Mouse (Mus musculus) kidney, postnatal 10 days (tissue): ENCODE data around the gene Tmem120a.

Experiments
- DNase-seq: peaks from one replicate; pipeline ENCODE4 v3.0.0; 2021; ENCODE audit warnings: mixed read lengths

Gene Tmem120a

DNA sequence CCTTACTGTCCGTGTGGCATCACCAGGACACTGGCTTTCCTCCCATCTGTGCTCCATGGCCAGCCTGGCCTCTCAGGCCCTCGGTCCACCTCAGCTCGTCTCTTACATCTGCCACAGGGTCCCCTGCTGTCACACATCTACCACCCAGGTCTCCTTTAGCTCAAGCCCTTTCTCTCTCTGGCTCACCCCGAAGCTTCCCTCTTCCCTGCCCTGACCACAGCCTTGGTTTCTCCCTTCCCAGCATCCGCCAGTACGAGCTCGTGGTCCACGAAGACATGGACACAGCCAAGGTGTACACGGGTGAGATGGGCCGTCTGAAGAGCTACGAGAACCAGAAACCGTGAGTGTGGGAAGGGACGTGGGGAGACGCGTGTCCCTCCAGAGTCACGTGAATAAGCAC is 12.9 kb downstream of the Tmem120a start:
- DNase-seq, result no peak

DNA sequence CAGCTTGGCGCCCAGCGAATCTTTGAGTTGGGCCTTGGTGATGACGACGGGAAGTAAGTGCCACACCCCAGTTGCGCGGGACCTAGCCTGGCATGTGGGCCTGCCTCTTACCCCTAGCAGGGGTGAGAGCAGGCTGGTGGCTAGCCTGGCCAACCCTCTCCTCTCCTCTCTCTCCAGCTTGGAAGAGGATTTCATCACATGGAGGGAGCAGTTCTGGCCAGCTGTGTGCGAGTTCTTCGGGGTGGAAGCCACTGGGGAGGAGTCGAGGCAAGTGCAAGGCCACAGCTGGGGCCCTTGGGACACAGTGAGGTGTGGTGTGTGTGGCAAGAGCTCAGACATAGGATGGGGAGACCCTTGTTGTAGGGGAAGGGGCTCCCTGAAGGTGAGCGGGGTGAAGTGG is 13.3 kb downstream of the Tmem120a start:
- no peak for DNase-seq

DNA sequence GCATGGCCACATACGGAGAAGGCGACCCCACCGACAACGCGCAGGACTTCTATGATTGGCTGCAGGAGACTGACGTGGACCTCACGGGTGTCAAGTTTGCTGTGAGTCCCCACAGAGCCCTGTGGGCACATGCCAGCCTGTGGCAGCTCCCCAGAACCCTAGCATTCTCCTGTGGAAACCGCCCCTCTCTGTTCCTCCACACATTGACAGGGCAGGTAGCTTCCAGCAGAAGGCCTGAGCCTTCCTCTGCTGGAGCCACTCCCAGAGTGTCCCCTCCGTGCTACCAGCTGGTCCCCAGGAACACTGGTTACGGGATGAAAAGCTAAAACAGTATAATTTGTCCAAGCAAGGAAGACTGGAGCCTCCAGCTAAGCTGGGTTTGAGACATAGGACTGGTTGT is 14.0 kb downstream of the Tmem120a start:
- no peak for DNase-seq

DNA sequence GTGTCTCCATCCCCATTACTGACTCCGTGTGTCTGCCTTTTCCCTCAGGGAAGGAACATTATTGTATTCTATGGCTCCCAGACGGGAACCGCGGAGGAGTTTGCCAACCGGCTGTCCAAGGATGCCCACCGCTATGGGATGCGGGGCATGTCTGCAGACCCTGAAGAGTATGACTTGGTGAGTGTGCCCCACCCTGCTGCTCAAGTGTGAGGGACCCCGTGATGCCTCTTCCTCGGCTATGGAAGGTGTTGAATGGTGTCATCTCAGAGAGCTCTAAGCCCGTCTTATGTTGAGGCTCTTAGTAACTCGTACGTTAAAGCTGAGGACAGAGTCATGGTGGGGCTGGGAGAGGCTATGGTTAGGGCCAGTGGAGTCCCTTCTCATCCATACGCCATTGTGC is 14.9 kb downstream of the Tmem120a start:
- no peak for DNase-seq

DNA sequence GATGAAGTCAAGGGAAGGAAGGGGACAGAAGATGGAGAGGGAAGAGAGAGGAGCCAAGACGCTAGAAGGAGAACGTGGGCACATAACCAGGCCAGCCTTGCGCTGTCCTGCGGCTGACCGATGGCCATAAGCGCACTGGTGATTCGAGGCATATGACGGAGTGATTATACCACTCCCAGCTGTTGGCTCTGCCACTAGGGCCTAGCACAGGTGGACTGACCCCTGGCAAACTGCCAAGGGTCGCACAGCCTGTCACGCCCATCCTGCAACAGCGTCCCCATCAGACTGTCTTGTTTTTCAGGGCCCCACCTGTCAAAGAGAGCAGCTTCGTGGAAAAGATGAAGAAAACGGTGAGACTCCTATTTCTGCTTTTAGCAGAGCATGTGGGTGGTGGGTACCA is 15.9 kb downstream of the Tmem120a start:
- no peak for DNase-seq

DNA sequence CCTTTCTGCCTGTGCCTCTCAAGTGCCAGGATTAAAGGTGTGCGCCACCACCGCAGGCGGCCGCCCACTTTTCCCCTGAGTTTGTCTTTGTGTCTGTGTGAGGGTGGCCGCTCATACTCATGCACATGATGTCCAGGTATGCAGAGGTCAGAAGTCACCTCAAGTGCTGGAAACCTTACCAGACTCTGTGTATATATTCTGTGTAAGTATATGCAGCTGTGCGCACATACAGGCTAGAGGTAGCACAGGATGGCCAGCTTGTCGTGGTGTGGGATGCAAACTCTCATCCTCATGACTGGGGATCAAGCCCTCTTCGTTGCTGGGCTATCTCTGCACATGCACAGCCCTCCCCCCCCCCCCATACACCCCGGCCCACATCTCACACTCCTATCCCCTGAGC is 16.4 kb downstream of the Tmem120a start:
- DNase-seq, result no peak

DNA sequence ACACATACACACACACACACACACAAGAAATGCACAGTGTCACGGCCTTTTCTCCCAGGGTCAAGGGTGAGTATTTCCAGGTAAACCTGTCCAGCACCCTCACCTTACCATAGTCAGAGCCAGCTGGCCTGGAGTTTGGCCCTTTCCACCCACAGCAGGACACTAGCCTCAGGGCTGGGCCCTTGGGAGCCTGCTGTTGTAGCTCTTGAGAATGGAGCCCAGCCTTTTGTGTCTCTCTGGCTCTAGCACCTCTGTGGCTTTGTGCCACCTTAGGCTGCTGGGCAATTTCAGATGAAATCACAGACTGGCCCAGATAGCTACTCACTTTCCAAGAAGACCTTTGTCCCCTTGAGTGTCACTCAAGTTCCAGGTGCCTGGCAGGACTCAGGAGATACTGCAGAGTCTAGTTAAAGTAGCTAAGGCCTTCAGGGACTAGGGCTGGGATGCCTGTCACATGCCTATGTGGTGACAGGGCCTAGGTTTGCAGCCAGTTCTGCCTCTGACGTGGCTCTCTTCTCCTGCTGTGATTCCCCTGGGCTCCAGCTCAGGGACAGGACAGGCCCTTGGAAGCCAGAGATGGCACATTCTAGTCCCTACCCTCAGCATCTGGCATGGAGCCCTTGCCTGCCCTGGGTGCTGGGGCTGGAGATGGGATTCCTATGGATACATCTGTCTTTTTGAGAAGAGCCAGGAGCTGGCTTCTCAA is 17.5 kb downstream of the Tmem120a start:
- DNase-seq, result no peak

DNA sequence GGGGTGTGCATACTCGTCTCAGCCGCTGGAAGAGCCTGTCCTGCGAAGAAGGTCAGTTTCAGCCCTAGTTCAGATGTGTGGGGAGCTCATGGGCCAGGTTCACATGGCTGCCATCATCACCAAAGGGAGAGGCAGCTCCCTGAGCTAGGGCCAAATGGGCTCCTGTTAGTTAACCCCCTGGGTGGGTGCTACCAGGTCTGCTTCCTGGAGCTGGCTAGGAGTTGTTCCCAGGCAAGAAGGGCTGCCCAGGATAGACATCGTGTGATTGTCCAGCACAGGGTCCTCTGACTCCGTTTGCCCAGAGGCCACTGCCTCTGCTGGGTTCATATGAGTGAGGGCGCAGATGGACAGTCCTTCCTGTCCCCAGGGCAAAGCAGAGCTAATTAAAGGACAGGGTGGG is 18.3 kb downstream of the Tmem120a start:
- no peak for DNase-seq

DNA sequence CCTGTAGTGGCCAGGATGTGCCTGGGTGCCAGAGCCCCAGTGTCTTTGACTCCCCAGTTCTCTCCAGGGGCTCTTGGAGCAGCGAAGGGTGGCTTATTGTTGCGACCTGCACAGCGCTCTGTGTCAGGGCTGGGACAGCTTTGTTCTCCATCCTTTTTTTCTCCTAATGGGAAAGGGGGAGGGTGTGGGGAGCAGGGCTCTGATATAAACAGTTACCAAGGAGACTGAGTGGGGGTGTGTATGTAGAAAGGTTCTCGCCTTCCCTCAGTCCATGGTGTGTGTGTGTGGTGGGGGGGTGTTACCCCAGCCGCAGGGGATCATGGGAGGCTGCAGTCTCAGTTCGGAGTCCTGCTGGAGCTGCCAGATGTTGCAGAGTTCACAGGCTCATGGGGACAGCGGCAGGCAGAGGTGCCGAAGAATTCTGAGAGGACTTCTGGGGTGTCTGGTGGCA is 18.8 kb downstream of the Tmem120a start:
- peak; percentile 60 for DNase-seq

DNA sequence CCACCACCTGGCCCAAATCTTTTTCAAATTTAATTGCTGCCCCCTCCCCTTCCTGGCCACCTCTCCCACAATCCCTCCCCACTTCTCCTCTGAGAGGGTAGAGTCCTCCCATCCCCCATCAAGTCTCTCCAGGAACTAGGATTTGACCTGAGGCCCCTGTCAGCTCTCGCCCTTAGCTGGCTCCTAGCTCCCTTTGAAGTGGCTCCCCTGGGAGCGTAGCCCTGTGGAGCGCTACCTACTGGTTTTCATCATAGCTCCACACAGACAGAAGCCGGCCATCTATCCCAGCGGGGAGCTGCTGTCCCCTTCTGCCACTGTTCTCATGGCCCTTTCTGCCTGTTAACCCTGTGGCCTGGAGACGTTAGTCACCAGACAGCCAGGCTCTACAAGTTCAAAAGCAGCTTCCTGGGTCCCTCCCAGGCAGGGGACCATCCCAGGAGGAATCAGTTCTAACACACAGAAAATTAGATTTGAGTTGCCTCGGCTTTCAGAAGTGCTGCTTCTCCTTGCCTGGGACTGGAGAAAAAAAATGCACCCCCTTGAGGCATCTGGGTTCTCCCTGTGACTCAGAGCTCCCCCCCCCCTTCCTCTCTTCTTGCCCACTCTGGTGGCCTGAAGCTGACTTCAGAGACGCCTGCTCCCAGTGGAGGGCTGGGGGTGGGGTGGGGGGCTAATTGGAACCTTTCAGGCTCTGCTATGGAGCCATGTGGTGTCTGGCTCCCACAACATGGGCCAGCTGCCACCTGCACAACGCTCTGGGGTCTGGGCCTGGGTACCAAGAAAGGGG is 19.5 kb downstream of the Tmem120a start:
- DNase-seq, result peak; percentile 33

DNA sequence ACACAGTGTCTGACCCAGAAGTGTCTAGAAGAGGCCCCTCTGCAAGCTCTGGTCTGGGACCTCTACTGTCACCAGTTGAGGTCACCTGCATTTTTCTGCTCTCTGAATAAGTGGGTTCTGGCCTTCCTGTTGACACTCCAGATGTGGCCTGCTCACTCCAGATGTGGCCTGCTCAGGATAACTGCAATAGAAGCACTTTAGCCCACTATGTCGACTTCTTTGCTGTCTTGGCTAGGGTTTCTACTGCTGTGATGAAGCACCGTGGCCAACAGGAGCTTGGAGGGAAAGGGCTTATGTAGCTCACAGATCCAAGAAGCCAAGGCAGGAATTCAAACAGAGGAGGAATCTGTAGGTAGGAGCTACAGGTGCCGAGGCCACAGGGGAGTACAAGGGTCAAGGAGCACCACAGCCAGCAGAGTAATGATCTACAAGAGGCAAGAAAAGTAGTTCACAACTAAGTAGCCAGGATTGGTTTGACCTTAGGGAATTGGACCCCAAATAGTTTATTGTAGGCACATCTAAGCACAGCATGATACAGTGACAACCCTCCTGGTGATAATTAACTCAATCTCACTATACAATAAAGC is 21.0 kb downstream of the Tmem120a start:
- DNase-seq, result no peak

DNA sequence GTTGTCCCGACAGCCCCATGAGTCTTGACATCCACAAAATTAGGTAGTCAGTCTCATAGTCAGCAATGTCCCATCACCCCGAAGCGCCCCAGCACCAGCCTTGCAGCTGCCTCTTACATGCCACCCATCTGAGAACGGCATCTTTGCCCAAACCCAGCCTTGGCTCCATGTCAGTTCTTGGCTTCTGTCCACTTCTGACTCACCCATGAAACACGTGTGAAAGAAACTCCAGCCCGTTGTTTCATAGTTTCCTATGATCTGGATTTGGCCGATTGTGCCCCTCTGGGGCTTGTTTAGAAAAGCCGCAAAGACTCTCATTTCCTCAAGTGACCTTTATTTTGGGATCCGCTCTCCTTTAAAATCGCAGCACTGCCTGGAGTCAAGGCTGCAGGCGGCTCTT is 22.1 kb downstream of the Tmem120a start:
- peak; percentile 43 for DNase-seq

DNA sequence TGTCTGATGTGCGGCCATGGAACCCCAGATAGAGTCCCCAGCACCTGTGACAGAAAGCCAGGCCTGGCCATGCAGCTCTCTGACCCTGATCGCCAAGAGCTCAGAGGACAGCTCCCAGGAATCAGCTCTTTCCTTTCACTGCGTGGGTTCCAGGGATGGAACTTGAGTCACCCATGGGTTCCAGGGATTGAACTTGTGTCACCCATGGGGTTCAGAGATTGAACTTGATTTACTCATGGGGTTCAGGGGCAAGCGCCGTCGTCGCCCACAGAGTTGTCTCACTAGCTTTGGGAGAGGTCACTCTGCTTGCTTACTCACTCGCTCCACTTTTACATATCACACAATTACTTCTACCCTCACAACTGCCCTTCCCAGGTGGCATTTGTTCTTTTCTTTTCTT is 23.2 kb downstream of the Tmem120a start:
- no peak for DNase-seq

DNA sequence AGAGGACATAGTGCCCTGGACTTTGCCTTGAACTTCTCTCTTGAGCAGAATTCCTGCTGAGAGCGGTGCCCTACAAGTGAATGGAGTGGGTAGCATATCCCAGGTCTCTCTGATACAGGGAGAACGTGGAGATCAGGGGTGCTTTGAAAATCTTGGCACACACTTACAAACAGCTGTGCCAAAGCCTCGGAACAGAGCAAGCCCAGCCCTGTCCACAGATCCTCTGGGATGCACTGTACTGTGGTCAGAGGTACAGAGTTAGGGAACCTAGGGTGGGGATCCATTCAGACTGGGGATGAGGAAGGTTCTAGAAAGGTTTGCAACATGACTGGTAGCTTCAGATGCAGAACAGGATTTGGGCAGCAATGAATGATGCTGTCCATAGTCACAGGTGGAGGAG is 24.1 kb downstream of the Tmem120a start:
- DNase-seq, result no peak

DNA sequence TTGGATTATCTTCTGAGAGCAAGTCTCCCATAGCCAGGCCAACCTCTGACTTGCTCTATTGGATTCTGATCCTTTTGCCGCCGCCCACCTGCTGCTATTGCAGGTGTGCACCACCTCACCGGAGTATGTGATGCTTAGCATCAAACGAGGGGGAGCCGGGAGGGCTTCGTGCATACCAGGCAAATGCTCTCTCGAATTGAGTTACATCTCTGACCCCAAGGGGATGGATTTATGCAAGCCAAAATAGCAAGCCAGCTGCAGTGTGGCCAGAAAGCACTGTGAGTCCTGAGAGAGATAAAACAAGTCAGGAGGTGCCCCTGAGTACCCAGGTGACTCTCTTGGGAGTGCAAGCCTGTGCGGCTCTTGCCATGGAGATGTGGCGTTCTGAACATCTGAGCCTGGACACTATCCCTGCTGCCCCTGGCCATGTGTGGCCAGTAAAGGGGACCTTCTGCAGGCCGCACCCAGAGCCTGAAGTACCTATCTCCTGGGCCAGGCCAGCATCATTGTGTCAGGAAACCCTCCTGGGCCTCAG is 24.6 kb downstream of the Tmem120a start:
- no peak for DNase-seq

DNA sequence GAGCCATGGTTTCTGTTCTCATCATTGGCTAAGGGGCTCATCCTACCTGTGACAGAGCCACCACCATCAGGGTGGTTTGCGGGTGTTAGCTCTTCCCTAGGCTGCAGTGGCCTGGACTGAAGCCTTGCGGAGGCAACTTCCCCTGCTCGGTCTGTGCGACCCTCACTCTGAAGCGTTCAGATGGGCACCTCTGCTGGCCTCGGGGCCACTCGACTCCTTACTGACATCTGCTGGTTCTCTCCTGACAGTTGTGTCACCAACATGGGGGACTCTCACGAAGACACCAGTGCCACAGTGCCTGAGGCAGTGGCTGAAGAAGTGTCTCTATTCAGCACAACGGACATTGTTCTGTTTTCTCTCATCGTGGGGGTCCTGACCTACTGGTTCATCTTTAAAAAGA is 28.6 kb downstream of the Tmem120a start:
- peak; percentile 40 for DNase-seq

DNA sequence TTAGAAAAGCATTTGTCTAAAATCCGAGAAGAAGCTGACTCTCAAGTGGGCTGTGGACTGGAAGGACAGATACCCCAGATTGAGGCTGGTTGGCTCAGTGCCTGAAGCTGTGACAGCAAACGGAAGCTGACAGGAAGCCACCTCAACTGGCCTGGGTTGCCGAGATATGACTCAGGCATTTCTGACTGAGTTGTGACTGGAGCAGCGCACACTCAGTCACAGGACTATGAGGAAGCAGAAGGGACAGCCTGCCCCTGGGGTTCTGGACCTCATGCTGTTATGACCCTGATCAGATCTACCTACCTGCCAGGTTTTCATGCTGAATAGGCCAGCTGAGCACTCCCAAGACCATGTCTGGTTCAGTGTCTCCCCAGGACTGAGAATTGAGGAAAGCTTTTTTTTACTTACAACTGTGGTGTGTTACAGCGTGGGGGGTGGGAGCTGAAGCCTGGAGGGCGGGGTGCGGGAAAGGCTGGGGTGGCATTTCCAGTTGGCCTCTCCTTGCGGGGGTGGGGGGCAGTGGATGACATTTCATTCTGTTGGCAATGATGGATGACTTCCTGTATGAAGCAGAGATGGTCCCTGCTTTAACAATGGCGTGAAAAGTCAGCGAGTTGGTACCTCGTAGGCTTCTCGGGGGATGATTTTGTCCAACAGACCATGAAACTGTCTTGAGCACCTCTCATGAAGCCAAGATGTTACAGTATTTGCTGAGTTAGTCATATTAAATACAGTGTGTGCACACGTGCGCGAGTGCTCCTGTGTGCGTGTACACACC is 30.6 kb downstream of the Tmem120a start:
- DNase-seq, result peak; percentile 88

DNA sequence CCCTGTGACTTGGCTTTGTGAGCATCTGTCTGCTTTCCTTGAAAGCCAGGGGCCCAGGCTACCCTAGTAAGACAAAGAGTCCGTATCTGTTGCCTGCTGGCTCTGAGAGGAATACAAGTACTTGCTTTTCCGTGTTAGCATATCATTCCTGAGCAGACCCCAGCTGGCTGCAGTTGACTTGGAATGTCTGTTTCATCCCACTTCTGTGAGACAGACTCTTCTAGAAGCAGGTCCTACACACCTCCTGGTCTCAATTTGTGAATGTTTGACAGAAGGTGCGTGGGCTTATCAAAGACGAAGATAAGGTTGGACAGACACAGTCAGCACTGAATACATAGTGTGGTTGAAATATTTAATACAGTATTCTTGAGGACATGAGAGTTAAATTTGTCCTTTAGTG is 31.4 kb downstream of the Tmem120a start:
- DNase-seq, result no peak

DNA sequence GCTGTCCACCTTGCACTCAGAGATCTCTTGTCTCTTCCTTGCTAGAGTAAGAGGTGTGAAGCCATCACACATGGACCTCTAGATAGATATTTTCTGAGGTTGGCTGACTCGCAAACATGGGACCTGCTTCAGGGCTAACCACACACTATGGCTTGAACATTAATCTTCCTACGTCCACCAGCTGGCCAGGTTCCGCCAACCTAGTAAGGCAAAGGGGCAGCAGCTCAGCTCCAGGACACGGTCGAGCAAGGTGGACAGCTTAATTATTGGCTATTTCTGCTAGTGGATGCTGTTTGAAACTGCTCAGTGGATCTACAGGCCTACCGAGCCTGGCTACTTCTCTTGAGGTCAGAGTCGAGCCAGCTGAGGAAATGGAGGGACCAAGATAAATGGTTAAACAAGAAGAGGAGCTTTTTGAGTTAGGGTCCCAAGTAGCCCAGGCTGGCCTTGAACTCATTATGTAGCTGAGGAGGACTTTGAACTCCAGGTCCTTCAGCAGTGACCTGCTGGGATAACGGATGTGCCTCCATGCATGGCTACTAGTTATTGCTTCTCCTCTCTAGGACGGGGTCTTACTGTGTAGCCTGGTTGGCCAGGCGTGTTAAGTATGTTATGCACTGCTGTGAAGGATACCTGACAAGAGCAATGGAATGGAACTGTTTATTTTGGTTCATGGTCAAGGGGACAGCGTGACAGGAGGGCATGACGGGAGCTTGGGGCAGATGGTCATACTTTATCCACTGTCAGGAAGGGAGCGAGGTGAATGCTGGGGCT is 32.5 kb downstream of the Tmem120a start:
- DNase-seq, result peak; percentile 63

DNA sequence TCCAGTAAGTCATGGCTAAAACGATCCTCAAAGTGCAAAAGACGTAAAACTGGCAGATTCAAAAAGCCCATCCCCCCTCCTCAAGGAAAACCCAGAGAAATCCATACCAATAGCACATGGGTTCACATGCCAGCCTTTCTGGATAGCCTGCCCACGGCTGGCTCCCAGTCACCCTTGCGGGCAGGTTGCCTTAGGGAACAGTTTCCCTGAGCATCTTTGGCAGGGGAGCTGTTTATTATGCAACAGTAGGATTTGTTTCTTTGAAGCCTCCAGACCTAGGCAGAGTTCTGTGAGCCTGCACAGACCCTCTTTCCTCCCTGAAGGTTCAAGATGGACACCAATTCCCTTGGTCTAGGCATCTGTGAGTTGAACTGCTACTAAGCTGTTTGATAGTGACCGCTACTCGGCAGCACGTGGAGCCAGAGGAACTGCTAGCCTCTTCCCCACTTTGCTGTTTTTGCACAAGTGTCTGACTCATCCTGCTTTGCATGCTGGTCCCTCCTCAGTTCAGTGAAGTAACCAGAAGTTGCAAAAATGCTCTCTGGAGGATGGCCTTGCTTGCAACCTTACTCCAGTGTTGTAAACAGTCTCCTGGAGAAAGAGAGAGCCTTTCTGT is 33.5 kb downstream of the Tmem120a start:
- no peak for DNase-seq

DNA sequence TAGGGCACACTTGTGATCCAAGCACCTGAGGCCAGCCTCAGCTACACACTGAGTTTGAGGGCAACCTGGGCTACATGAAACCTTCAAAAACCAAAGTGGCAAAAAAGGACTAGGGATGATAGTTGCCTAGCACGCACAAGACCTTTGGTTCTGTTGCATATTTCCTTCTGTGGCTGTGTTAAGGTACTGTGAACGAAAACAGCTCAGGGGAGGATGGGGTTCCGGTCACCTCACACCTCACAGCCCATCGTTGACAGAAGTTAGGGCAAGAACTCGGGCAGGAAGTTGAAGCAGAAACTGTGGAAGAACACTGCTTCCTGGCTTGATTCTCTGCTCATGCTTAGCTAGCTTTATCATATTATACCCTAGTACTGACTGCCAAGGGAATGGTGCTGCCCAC is 34.5 kb downstream of the Tmem120a start:
- DNase-seq, result no peak

DNA sequence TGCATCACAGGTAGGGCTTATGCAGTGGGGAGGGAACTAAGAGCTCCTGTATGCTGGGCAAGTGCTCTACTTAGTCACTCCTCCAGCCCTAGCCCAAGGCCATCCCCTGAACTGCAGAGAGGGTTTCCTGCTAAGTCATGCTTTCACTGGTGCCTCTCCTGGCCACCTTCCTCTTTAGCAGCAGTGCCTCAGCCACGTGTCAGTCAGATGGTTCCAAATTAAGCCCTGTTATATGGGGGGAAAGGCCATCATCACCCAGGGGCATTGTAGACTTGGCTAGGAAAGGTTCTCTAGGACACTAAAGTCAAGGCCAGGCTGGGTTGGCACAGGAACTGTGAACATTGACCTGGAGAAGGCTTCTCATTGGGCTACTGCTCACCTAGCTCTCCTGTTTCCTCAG is 36.4 kb downstream of the Tmem120a start:
- DNase-seq, result peak; percentile 26
